Mouse (Mus musculus) forebrain, embryonic 10.5 days (tissue): ENCODE measurements at regions not wholly inside any gene's neighbourhood (a gene's known extent, or its start where the extent isn't known, plus 50 kb on each side); places are given as distances from the start of the nearest gene placed in this dataset.

Source experiments
- DNase-seq: peaks from one replicate; pipeline ENCODE4 v3.0.0-alpha.2; 2017; ENCODE audit warnings: low spot score; ENCODE audit errors: extremely low spot score
- H3K27ac ChIP-seq: fragments of 300-500 bp; sonication (generic); 2 replicates; pipeline ENCODE4 v1.5.1; 2016; ENCODE audit warnings: mild to moderate bottlenecking
- H3K27me3 ChIP-seq: fragments of 300-500 bp; sonication (generic); 2 replicates; pipeline ENCODE4 v1.6.1; 2016; ENCODE audit warnings: mild to moderate bottlenecking; ENCODE audit not compliant: poor library complexity, severe bottlenecking
- H3K36me3 ChIP-seq: fragments of 300-500 bp; sonication (generic); replicated peaks from 2 replicates; pipeline ENCODE4 v1.6.1; 2016; ENCODE audit warnings: mild to moderate bottlenecking, moderate library complexity
- H3K4me1 ChIP-seq: fragments of 300-500 bp; sonication (generic); 2 replicates; pipeline ENCODE4 v1.6.1; 2016
- H3K4me3 ChIP-seq: fragments of 300-500 bp; sonication (generic); 2 replicates; pipeline ENCODE4 v1.5.1; 2016; ENCODE audit warnings: mild to moderate bottlenecking, moderate library complexity
- H3K9me3 ChIP-seq: fragments of 300-500 bp; sonication (generic); 2 replicates; pipeline ENCODE4 v1.6.1; 2016; ENCODE audit warnings: mild to moderate bottlenecking, moderate library complexity
- WGBS: fragments of 180-500 bp; shearing (Covaris S2); methylation state at CpG from one replicate; pipeline ENCODE4 v1.1.7; 2016; 5-methylcytosine and 5-hydroxymethylcytosine counted together

- 86% methylated on average over 3 of the region's 3 CpGs for WGBS
- H3K36me3 ChIP-seq, result no peaks in the 10 kb centered on the region
- H3K4me3 ChIP-seq, result no peak overlapping the region
Observed at GRCm38 (mm10) chr7:138524936-138525335, 127.4 kb upstream of the Tcerg1l start.

GRCm38 (mm10) chr7:138514171-138514570 is 116.6 kb upstream of the Tcerg1l start:
- Histone ChIP-seq H3K36me3 (no peaks in the 10 kb centered on the region), H3K4me1 (no peaks in the 10 kb centered on the region), H3K27ac (no peak overlapping the region), H3K27me3 (no peaks in the 10 kb centered on the region), H3K4me3 (no peak overlapping the region), H3K9me3 (no peaks in the 10 kb centered on the region)
- no peak for DNase-seq
- 93% methylated on average over 2 of the region's 2 CpGs for WGBS

More at GRCm38 (mm10) chr7:138524936-138525335, 127.4 kb upstream of the Tcerg1l start:
- no peak for DNase-seq
- Histone ChIP-seq H3K27me3 (no peaks in the 10 kb centered on the region), H3K9me3 (no peaks in the 10 kb centered on the region), H3K4me1 (no peaks in the 10 kb centered on the region), H3K27ac (no peak overlapping the region)

- no peak for DNase-seq
- Histone ChIP-seq H3K9me3 (peaks cover 3% of the 10 kb centered on the region; the same call in 1 of the 2 replicates), H3K4me3 (no peak overlapping the region), H3K4me1 (peaks cover 6% of the 10 kb centered on the region), H3K36me3 (no peaks in the 10 kb centered on the region), H3K27me3 (no peaks in the 10 kb centered on the region), H3K27ac (no peak overlapping the region)
- WGBS, result 84% methylated on average over 2 of the region's 2 CpGs
Observed at GRCm38 (mm10) chr7:138505205-138505604, 107.7 kb upstream of the Tcerg1l start.

GRCm38 (mm10) chr7:138503986-138504385 is 106.5 kb upstream of the Tcerg1l start:
- Histone ChIP-seq H3K36me3 (no peaks in the 10 kb centered on the region), H3K27ac (no peak overlapping the region), H3K4me1 (peaks cover 6% of the 10 kb centered on the region), H3K4me3 (no peak overlapping the region), H3K9me3 (peaks cover 3% of the 10 kb centered on the region; the same call in 1 of the 2 replicates), H3K27me3 (no peaks in the 10 kb centered on the region)
- WGBS, result 54% methylated on average over 3 of the region's 3 CpGs
- no peak for DNase-seq

GRCm38 (mm10) chr7:138503016-138503415 is 105.5 kb upstream of the Tcerg1l start:
- WGBS, result 91% methylated on average over 3 of the region's 3 CpGs
- Histone ChIP-seq H3K36me3 (no peaks in the 10 kb centered on the region), H3K27me3 (no peaks in the 10 kb centered on the region), H3K9me3 (peaks cover 3% of the 10 kb centered on the region; the same call in 1 of the 2 replicates), H3K27ac (no peak overlapping the region), H3K4me1 (peaks cover 6% of the 10 kb centered on the region), H3K4me3 (no peak overlapping the region)
- DNase-seq, result no peak

GRCm38 (mm10) chr7:138501347-138502014 is 104.0 kb upstream of the Tcerg1l start:
- Histone ChIP-seq H3K36me3 (no peaks in the 10 kb centered on the region), H3K27ac (no peak overlapping the region)
- WGBS, result 88% methylated on average over 14 of the region's 14 CpGs

GRCm38 (mm10) chr7:138497771-138498170 is 100.2 kb upstream of the Tcerg1l start:
- Histone ChIP-seq H3K36me3 (no peaks in the 10 kb centered on the region), H3K4me1 (no peaks in the 10 kb centered on the region), H3K27ac (no peak overlapping the region), H3K4me3 (no peak overlapping the region), H3K27me3 (no peaks in the 10 kb centered on the region), H3K9me3 (no peaks in the 10 kb centered on the region)
- 85% methylated on average over 2 of the region's 2 CpGs for WGBS
- no peak for DNase-seq

More at GRCm38 (mm10) chr7:138501347-138502014, 104.0 kb upstream of the Tcerg1l start:
- H3K27me3 ChIP-seq, result no peaks in the 10 kb centered on the region
- H3K9me3 ChIP-seq, result no peaks in the 10 kb centered on the region
- no peak for DNase-seq
- H3K4me3 ChIP-seq, result no peak overlapping the region
- peaks cover 6% of the 10 kb centered on the region for H3K4me1 ChIP-seq

DNA sequence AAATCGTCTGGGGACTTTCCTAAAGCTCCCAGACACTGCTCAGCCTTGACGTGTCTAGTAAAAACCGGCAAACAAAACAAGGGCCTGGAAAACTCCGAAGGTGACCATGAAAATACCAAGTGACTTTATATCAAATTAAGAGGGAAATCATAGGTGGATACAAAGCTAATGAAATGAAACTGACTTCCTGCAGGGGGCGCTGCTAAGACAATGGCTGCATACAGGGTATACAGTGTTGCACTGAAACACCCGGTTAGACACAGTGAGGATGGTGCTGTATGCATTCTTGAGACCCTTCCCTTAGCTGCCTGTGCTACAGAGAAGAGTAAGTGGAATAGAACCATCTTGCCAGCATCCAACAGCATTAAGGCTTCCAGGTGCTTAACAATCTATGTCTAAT is 99.7 kb upstream of the Tcerg1l start:
- Histone ChIP-seq H3K9me3 (no peaks in the 10 kb centered on the region), H3K4me3 (no peak overlapping the region), H3K27me3 (no peaks in the 10 kb centered on the region), H3K4me1 (no peaks in the 10 kb centered on the region), H3K36me3 (no peaks in the 10 kb centered on the region), H3K27ac (no peak overlapping the region)
- no peak for DNase-seq
- 64% methylated on average over 6 of the region's 6 CpGs for whole genome bisulfite sequencing

DNA sequence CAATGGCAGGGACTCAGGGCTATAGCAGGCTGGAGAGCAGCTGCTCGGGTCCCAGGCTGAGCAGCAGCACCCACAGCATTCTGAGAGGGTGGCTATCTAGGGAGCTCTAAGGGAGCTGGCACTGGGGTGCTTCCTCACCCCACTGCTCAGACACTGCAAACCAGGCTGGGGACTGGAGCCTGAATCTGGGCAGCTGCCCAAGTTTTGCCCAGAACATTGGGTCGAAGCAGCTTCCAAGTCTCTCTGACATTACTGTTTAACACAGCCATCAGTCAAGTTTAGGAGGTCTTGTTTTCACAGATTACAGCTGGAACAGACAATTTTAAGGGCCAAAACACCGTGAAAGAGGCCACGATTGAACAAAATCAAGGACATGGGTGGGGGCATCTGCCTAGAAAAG is 96.1 kb upstream of the Tcerg1l start:
- no peak for DNase-seq
- Histone ChIP-seq H3K4me3 (no peak overlapping the region), H3K36me3 (no peaks in the 10 kb centered on the region), H3K27ac (no peak overlapping the region), H3K4me1 (no peaks in the 10 kb centered on the region), H3K27me3 (no peaks in the 10 kb centered on the region), H3K9me3 (no peaks in the 10 kb centered on the region)
- 86% methylated on average over 4 of the region's 4 CpGs for WGBS

GRCm38 (mm10) chr7:138492261-138492660 is 94.7 kb upstream of the Tcerg1l start:
- Histone ChIP-seq H3K27me3 (no peaks in the 10 kb centered on the region), H3K4me3 (no peak overlapping the region), H3K36me3 (no peaks in the 10 kb centered on the region), H3K9me3 (no peaks in the 10 kb centered on the region), H3K27ac (no peak overlapping the region), H3K4me1 (no peaks in the 10 kb centered on the region)
- WGBS, result 84% methylated on average over 5 of the region's 5 CpGs
- DNase-seq, result no peak

GRCm38 (mm10) chr7:138489471-138489870 is 91.9 kb upstream of the Tcerg1l start:
- H3K4me1 ChIP-seq, result no peaks in the 10 kb centered on the region
- no peak overlapping the region for H3K4me3 ChIP-seq
- no peaks in the 10 kb centered on the region for H3K36me3 ChIP-seq
- no peak overlapping the region for H3K27ac ChIP-seq
- 81% methylated on average over 2 of the region's 2 CpGs for WGBS
- no peaks in the 10 kb centered on the region for H3K9me3 ChIP-seq
- no peaks in the 10 kb centered on the region for H3K27me3 ChIP-seq
- DNase-seq, result no peak

GRCm38 (mm10) chr7:138488201-138488720 is 90.7 kb upstream of the Tcerg1l start:
- DNase-seq, result no peak
- whole genome bisulfite sequencing, result 91% methylated on average over 3 of the region's 3 CpGs
- Histone ChIP-seq H3K27ac (no peak overlapping the region), H3K4me3 (no peak overlapping the region), H3K4me1 (no peaks in the 10 kb centered on the region), H3K27me3 (no peaks in the 10 kb centered on the region), H3K36me3 (no peaks in the 10 kb centered on the region), H3K9me3 (no peaks in the 10 kb centered on the region)

- WGBS, result 78% methylated on average over 2 of the region's 2 CpGs
- Histone ChIP-seq H3K9me3 (no peaks in the 10 kb centered on the region), H3K4me3 (no peak overlapping the region), H3K4me1 (no peaks in the 10 kb centered on the region), H3K36me3 (no peaks in the 10 kb centered on the region), H3K27me3 (no peaks in the 10 kb centered on the region), H3K27ac (no peak overlapping the region)
- no peak for DNase-seq
Observed at GRCm38 (mm10) chr7:138472891-138473455, 75.4 kb upstream of the Tcerg1l start.
